Mouse (Mus musculus) thymus, adult 2 months (tissue): ENCODE results near the gene Cped1.

Experiments
- CTCF ChIP-seq: fragments of 200-500 bp; IDR thresholded peaks from 2 replicates; pipeline ENCODE4 v1.5.1; 2012; ENCODE audit warnings: mild to moderate bottlenecking, control low read depth, low read length, moderate library complexity, borderline replicate concordance; ENCODE audit not compliant: control insufficient read depth, poor library complexity, insufficient read depth; ENCODE audit errors: extremely low read depth
- POLR2A ChIP-seq: fragments of 200-500 bp; IDR thresholded peaks from 2 replicates; pipeline ENCODE4 v1.6.1; 2012; ENCODE audit warnings: mild to moderate bottlenecking, low read length, control low read depth, moderate library complexity; ENCODE audit not compliant: control insufficient read depth, poor library complexity, insufficient read depth; ENCODE audit errors: extremely low read depth

- no peak for TF ChIP-seq POLR2A
- no peak for TF ChIP-seq CTCF
Measured at GRCm38 (mm10) chr6:22099832-22100231, 114.1 kb downstream of the Cped1 start.
